Mouse (Mus musculus) myocyte (in vitro differentiated cells): Measurements from ENCODE around the gene Tmem53. TPM values are rescaled to one million over a fixed set of nuclear protein-coding genes. Genes with fewer than 3 reads are reported as not detected.

Experiments
- H3K27me3 ChIP-seq: one replicate; pipeline ENCODE4 v1.6.1; 2011; ENCODE audit not compliant: control insufficient read depth, insufficient read depth, insufficient read length
- H3K36me3 ChIP-seq: one replicate; pipeline ENCODE4 v1.6.1; 2011; ENCODE audit not compliant: control insufficient read depth, insufficient read depth
- H3K4me2 ChIP-seq: one replicate; pipeline ENCODE4 v1.6.1; 2011; ENCODE audit warnings: low read depth, control low read depth
- H3K4me3 ChIP-seq: one replicate; pipeline ENCODE4 v1.5.1; 2011; ENCODE audit warnings: mild to moderate bottlenecking, control low read depth, moderate library complexity
- H3K79me2 ChIP-seq: one replicate; pipeline ENCODE4 v1.6.1; 2011; ENCODE audit not compliant: control insufficient read depth, insufficient read depth
- H3ac ChIP-seq: one replicate; pipeline ENCODE4 v1.6.1; 2011; ENCODE audit not compliant: control insufficient read depth, insufficient read length
- CEBPB ChIP-seq: IDR thresholded peaks from 2 replicates; pipeline ENCODE4 v1.6.1; 2011; ENCODE audit warnings: mild to moderate bottlenecking, moderate library complexity; ENCODE audit not compliant: poor library complexity, insufficient read depth, severe bottlenecking
- E2F4 ChIP-seq: IDR thresholded peaks from one replicate; pipeline ENCODE4 v1.6.1; 2011; ENCODE audit warnings: mild to moderate bottlenecking, control low read depth, moderate library complexity; ENCODE audit not compliant: insufficient read depth
- MAX ChIP-seq: IDR thresholded peaks from one replicate; pipeline ENCODE4 v1.6.1; 2011; ENCODE audit warnings: low read depth, mild to moderate bottlenecking, control low read depth
- MYOD1 ChIP-seq, 3 experiments: IDR thresholded peaks; one replicate each; pipeline ENCODE4 v1.6.1; 2011; ENCODE audit warnings: control low read depth in 2 of 3, low read depth in 2 of 3, mild to moderate bottlenecking in 2 of 3, moderate library complexity in 1 of 3; ENCODE audit not compliant: insufficient read length in 2 of 3, control insufficient read depth in 1 of 3
- MYOG ChIP-seq, 3 experiments: IDR thresholded peaks; one replicate each; pipeline ENCODE4 v1.6.1; 2011; ENCODE audit warnings: control low read depth in 2 of 3, low read depth in 2 of 3, mild to moderate bottlenecking in 2 of 3; ENCODE audit not compliant: insufficient read length in 2 of 3, control insufficient read depth in 1 of 3, insufficient read depth in 1 of 3
- POLR2A ChIP-seq: IDR thresholded peaks from one replicate; pipeline ENCODE4 v1.6.1; 2011; ENCODE audit warnings: low read depth, mild to moderate bottlenecking, control low read depth, moderate library complexity; ENCODE audit not compliant: insufficient read length
- POLR2AphosphoS2 ChIP-seq: IDR thresholded peaks from one replicate; pipeline ENCODE4 v1.6.1; 2011; ENCODE audit warnings: low read depth, control low read depth; ENCODE audit not compliant: insufficient read length
- REST ChIP-seq: IDR thresholded peaks from one replicate; pipeline ENCODE4 v1.6.1; 2011; ENCODE audit warnings: mild to moderate bottlenecking, control low read depth, moderate library complexity; ENCODE audit not compliant: insufficient read depth, insufficient read length
- SRF ChIP-seq: IDR thresholded peaks from one replicate; pipeline ENCODE4 v1.6.1; 2011; ENCODE audit warnings: low read depth; ENCODE audit not compliant: control insufficient read depth, insufficient read length
- TCF12 ChIP-seq: IDR thresholded peaks from one replicate; pipeline ENCODE4 v1.6.1; 2011; ENCODE audit warnings: mild to moderate bottlenecking, control low read depth; ENCODE audit not compliant: poor library complexity, insufficient read depth, severe bottlenecking
- TCF3 ChIP-seq: IDR thresholded peaks from one replicate; pipeline ENCODE4 v1.6.1; 2011; ENCODE audit warnings: low read depth, control low read depth; ENCODE audit not compliant: insufficient read length
- USF1 ChIP-seq: IDR thresholded peaks from one replicate; pipeline ENCODE4 v1.6.1; 2011; ENCODE audit warnings: low read depth, mild to moderate bottlenecking, control low read depth, moderate library complexity
- polyA plus RNA-seq: library from polyadenylated mRNA; unstranded; fragments of >200 nt; fragmentation: generic; extraction: Trizol; gene quantifications from one replicate; pipeline ENCODE4 v1.2.1, GENCODE M21; 2012; ENCODE audit warnings: missing spikeins

Gene Tmem53
- polyA plus RNA-seq, 1 experiment = 12.7 TPM

GRCm38 (mm10) chr4:117283271-117284191 lies 31.8 kb downstream of the Tmem53 start:
- TF ChIP-seq MYOD1 (IDR thresholded peaks at IDR 0.05; ENCODE audit: control insufficient read depth in 1 of 3, insufficient read length in 2 of 3, low read depth in 2 of 3) (peak; percentile 54 to 92 (median 79)), TCF12 (peak; percentile 94), REST (no peak), TCF3 (peak; percentile 76), MYOG (IDR thresholded peaks at IDR 0.05; ENCODE audit: control insufficient read depth in 1 of 3, insufficient read depth in 1 of 3, insufficient read length in 2 of 3, low read depth in 2 of 3) (peak; percentile 72 to 98 (median 91))
- peaks cover 18% of the 10 kb centered on the region for H3K36me3 ChIP-seq
- peaks cover 9% of the 10 kb centered on the region for H3K79me2 ChIP-seq
- no peak overlapping the region for H3K4me3 ChIP-seq
- H3K27me3 ChIP-seq = no peaks in the 10 kb centered on the region
- peak overlapping the region; percentile 19 for H3K4me2 ChIP-seq
- no peak overlapping the region for H3ac ChIP-seq

GRCm38 (mm10) chr4:117284363-117284762 lies 32.6 kb downstream of the Tmem53 start:
- TF ChIP-seq MYOD1 (IDR thresholded peaks at IDR 0.05; ENCODE audit: control insufficient read depth in 1 of 3, insufficient read length in 2 of 3, low read depth in 2 of 3) (peak in 1 of 3 experiments; percentile 16), CEBPB (no peak), MYOG (IDR thresholded peaks at IDR 0.05; ENCODE audit: control insufficient read depth in 1 of 3, insufficient read depth in 1 of 3, insufficient read length in 2 of 3, low read depth in 2 of 3) (peak; percentile 2 to 40 (median 4))

GRCm38 (mm10) chr4:117288277-117288926 lies 36.7 kb downstream of the Tmem53 start:
- H3K4me2 ChIP-seq = peak overlapping the region; percentile 88
- peak overlapping the region; percentile 52 for H3ac ChIP-seq
- no peaks in the 10 kb centered on the region for H3K27me3 ChIP-seq
- TF ChIP-seq SRF (no peak), TCF3 (no peak), USF1 (no peak)
- peaks cover 9% of the 10 kb centered on the region for H3K36me3 ChIP-seq
- H3K4me3 ChIP-seq = peak overlapping the region; percentile 53
- peaks cover 11% of the 10 kb centered on the region for H3K79me2 ChIP-seq

More at GRCm38 (mm10) chr4:117284363-117284762, 32.6 kb downstream of the Tmem53 start:
- peaks cover 11% of the 10 kb centered on the region for H3K79me2 ChIP-seq
- peaks cover 18% of the 10 kb centered on the region for H3K36me3 ChIP-seq
- no peaks in the 10 kb centered on the region for H3K27me3 ChIP-seq
- peak overlapping the region; percentile 21 for H3K4me2 ChIP-seq
- no peak overlapping the region for H3K4me3 ChIP-seq
- H3ac ChIP-seq = no peak overlapping the region

- peak overlapping the region; percentile 53 for H3K4me3 ChIP-seq
- H3K36me3 ChIP-seq = peaks cover 9% of the 10 kb centered on the region
- no peak for TF ChIP-seq REST
- TF ChIP-seq E2F4 = no peak
- TF ChIP-seq MYOD1 (IDR thresholded peaks at IDR 0.05; ENCODE audit: control insufficient read depth in 1 of 3, insufficient read length in 2 of 3, low read depth in 2 of 3) = peak in 1 of 3 experiments; percentile 19
- TF ChIP-seq POLR2AphosphoS2 = peak; percentile 50
- peak in 1 of 3 experiments; percentile 21 for TF ChIP-seq MYOG (IDR thresholded peaks at IDR 0.05; ENCODE audit: control insufficient read depth in 1 of 3, insufficient read depth in 1 of 3, insufficient read length in 2 of 3, low read depth in 2 of 3)
- peak; percentile 70 for TF ChIP-seq POLR2A
- peak; percentile 67 for TF ChIP-seq USF1
- no peak for TF ChIP-seq CEBPB
- no peak for TF ChIP-seq MAX
- no peak for TF ChIP-seq TCF12
- peaks cover 11% of the 10 kb centered on the region for H3K79me2 ChIP-seq
- H3K27me3 ChIP-seq = no peaks in the 10 kb centered on the region
- H3ac ChIP-seq = peak overlapping the region; percentile 52
- H3K4me2 ChIP-seq = peak overlapping the region; percentile 88
Measured at GRCm38 (mm10) chr4:117288927-117289801, 37.4 kb downstream of the Tmem53 start.
